Mouse (Mus musculus): ENCODE measurements around the gene Nmt1. TPM values are rescaled to one million over a fixed set of nuclear protein-coding genes. Genes with fewer than 3 reads are reported as not detected.

Gene Nmt1
- 46.9 and 50.4 TPM in 2 replicates for polyA plus RNA-seq (2016; fragmentation: Nextera tagmentation; extraction: Ambion mirVana)

- Histone ChIP-seq H3K27me3 (replicated peaks) (no peaks in the 10 kb centered on the region), H3K36me3 (peaks cover 25% of the 10 kb centered on the region), H3K9ac (peak within 1 kb of the TSS; percentile 74), H3K4me1 (replicated peaks) (peaks cover 29% of the 10 kb centered on the region), H3K27ac (ENCODE audit: poor library complexity, severe bottlenecking) (peak within 1 kb of the TSS; percentile 82), H3K4me3 (peak within 1 kb of the TSS; percentile 67), H3K4me2 (peak within 1 kb of the TSS; percentile 78), H3K9me3 (replicated peaks) (no peaks in the 10 kb centered on the region)
- ATAC-seq (ENCODE audit: insufficient number of reproducible peaks, low FRiP score) = peak; percentile 98
- under 1% methylated on average over 36 of the region's 36 CpGs for WGBS
Measured at GRCm38 (mm10) chr11:103028176-103028891, at the start of gene Nmt1, which contains the start of gene Dcakd. Nmt1 (plus strand) TSS chr11:103028190. Dcakd (minus strand) TSS chr11:103028333.

DNA sequence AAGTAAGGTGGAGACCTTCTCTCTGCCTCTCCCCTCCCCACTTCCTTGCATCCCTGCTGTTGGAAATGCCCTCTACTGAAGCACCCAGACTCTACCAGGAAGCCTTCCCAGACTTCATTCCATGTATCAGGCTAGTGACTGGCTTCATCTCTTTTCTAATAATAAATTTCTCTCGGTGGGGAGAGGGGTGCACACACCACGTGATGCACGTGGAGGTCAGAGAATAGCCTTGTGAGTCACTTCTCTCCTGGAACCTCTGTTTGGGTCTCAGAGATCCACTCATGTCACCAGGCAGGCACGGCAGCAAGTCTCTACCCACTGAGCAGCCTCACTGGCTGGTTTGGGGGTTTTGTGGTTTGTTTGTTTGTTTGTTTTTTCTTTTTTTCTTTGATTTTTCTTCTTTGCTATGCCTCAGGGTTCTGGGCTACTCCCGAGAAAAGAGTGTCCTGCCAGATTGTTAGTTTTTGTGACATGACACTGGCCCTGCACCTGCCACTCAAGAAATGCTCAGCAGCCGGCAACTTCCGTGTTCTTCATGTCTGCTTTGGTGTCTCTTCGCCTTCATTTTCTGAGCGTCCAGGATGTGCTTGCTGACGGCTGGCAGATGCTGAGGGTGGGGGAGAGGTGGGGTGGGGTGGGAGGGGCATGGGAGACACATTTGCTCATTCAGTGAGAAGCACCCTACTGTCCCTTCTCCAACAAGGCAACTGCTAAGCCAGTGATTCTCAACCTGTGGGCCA is 46.7 kb upstream of the Nmt1 start:
- H3K4me3 ChIP-seq = no peak overlapping the region
- no peak overlapping the region for H3K9ac ChIP-seq
- ATAC-seq (ENCODE audit: insufficient number of reproducible peaks, low FRiP score) = no peak
- WGBS = 52% methylated on average over 10 of the region's 10 CpGs
- H3K4me2 ChIP-seq = no peak overlapping the region
- H3K27ac ChIP-seq (ENCODE audit: poor library complexity, severe bottlenecking) = no peak overlapping the region
- peaks cover 8% of the 10 kb centered on the region for H3K27me3 ChIP-seq (replicated peaks)
- H3K36me3 ChIP-seq = no peaks in the 10 kb centered on the region
- no peaks in the 10 kb centered on the region for H3K9me3 ChIP-seq (replicated peaks)
- peaks cover 16% of the 10 kb centered on the region; the same call in 1 of the 2 replicates for H3K4me1 ChIP-seq (replicated peaks)

GRCm38 (mm10) chr11:102984086-102984485 is 43.9 kb upstream of the Nmt1 start:
- Histone ChIP-seq H3K9me3 (replicated peaks) (no peaks in the 10 kb centered on the region), H3K36me3 (no peaks in the 10 kb centered on the region), H3K27ac (ENCODE audit: poor library complexity, severe bottlenecking) (no peak overlapping the region), H3K9ac (no peak overlapping the region), H3K4me1 (replicated peaks) (0 out of 2 replicates have a peak, but pooled peaks cover 4% of the 10 kb centered on the region), H3K27me3 (replicated peaks) (peaks cover 31% of the 10 kb centered on the region), H3K4me3 (no peak overlapping the region), H3K4me2 (no peak overlapping the region)
- ATAC-seq (ENCODE audit: insufficient number of reproducible peaks, low FRiP score) = no peak
- WGBS = 81% methylated on average over 9 of the region's 9 CpGs

DNA sequence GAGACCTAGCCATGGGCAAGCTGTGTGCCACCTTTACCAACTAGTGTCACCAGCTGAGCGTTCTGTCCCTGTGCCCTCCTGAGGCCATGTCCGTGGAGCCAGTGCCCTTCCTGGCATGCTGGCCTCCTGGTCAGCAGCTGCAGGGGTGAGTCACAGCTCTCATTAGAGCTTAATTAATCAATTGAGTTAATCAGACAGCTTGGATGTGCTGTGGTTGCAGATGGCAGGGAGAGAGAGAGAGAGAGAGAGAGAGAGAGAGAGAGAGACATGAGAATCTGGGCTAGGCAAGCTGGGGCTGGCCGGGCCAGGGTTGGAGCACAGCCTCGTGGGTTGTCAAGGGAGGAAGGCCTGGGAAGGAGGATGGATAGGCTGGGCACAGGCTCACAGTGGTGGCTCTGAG is 43.4 kb upstream of the Nmt1 start:
- Histone ChIP-seq H3K9me3 (replicated peaks) (no peaks in the 10 kb centered on the region), H3K27ac (ENCODE audit: poor library complexity, severe bottlenecking) (no peak overlapping the region), H3K4me3 (no peak overlapping the region), H3K4me1 (replicated peaks) (0 out of 2 replicates have a peak, but pooled peaks cover 4% of the 10 kb centered on the region), H3K4me2 (no peak overlapping the region), H3K36me3 (no peaks in the 10 kb centered on the region), H3K9ac (no peak overlapping the region), H3K27me3 (replicated peaks) (peaks cover 36% of the 10 kb centered on the region)
- no peak for ATAC-seq (ENCODE audit: insufficient number of reproducible peaks, low FRiP score)
- 63% methylated on average over 4 of the region's 4 CpGs for WGBS

GRCm38 (mm10) chr11:102985160-102985559 is 42.8 kb upstream of the Nmt1 start:
- no peak overlapping the region for H3K4me2 ChIP-seq
- H3K4me1 ChIP-seq (replicated peaks) = peaks cover 5% of the 10 kb centered on the region; the same call in 1 of the 2 replicates
- H3K36me3 ChIP-seq = no peaks in the 10 kb centered on the region
- no peak for ATAC-seq (ENCODE audit: insufficient number of reproducible peaks, low FRiP score)
- no peaks in the 10 kb centered on the region for H3K9me3 ChIP-seq (replicated peaks)
- H3K4me3 ChIP-seq = no peak overlapping the region
- no peak overlapping the region for H3K27ac ChIP-seq (ENCODE audit: poor library complexity, severe bottlenecking)
- WGBS = 56% methylated on average over 6 of the region's 6 CpGs
- peaks cover 38% of the 10 kb centered on the region for H3K27me3 ChIP-seq (replicated peaks)
- no peak overlapping the region for H3K9ac ChIP-seq

DNA sequence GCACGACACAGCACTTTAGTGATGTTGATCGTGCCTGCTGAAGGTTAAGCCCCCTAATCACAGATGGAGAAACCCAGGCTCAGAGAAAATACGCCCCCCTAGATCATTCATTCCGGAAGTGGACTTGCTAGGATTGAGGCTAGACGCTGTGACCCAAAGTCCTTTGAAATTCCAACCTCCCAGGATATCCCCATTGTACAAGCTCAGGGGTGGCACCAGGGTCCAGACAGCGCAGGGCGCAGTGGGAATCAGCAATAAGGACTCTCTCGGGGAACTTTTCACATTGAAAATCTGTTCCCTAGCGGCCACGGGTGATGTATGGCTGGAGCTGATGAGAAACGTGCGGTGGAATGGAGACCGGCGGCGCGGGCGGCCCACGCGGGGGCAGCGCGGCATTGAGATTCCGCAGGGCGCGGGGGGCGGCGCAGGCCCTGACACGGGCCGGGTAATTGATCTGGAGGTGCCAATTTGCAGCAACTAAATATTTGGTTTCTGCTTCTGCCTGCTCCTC is 38.3 kb upstream of the Nmt1 start:
- 9% methylated on average over 28 of the region's 28 CpGs for WGBS

DNA sequence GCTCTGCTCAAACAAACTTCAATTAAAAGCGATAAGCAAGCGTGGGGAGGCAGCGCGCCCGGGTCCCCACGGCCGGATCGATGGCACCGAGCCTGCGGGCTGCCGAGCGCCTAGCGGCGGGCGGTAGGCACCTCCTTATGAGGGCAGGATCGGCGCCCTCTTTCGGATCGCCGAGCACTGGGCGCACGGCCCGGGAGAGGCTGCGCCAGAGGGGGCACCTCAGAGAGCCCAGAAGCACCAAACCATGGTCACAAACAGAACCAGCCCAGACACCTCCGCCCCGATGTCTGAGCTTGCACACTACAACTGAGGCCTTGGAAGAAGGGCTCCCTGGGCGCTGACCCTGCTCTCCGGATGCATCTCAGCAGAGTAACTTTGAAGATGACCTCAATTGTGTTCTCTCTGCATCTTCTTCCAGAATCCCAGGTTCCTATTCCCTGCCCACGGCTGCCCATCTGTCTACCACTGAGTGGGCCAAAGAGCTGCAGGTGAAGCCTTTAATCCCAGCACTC is 37.8 kb upstream of the Nmt1 start:
- peaks cover 16% of the 10 kb centered on the region for H3K4me1 ChIP-seq (replicated peaks)
- H3K4me3 ChIP-seq = peak overlapping the region; percentile 44
- ATAC-seq (ENCODE audit: insufficient number of reproducible peaks, low FRiP score) = 0 out of 2 replicates have a peak, but pooled peaks have one; percentile 30
- H3K36me3 ChIP-seq = peaks cover 15% of the 10 kb centered on the region
- peak overlapping the region; percentile 76 for H3K4me2 ChIP-seq
- no peak overlapping the region for H3K27ac ChIP-seq (ENCODE audit: poor library complexity, severe bottlenecking)
- H3K9ac ChIP-seq = peak overlapping the region; percentile 61
- WGBS = 2% methylated on average over 29 of the region's 29 CpGs
- H3K27me3 ChIP-seq (replicated peaks) = peaks cover 54% of the 10 kb centered on the region
- H3K9me3 ChIP-seq (replicated peaks) = no peaks in the 10 kb centered on the region

More for the DNA sequence above, 38.3 kb upstream of the Nmt1 start:
- H3K4me2 ChIP-seq = peak overlapping the region; percentile 76
- no peak overlapping the region for H3K27ac ChIP-seq (ENCODE audit: poor library complexity, severe bottlenecking)
- peak overlapping the region; percentile 61 for H3K9ac ChIP-seq
- no peaks in the 10 kb centered on the region for H3K9me3 ChIP-seq (replicated peaks)
- H3K4me1 ChIP-seq (replicated peaks) = peaks cover 16% of the 10 kb centered on the region
- no peak for ATAC-seq (ENCODE audit: insufficient number of reproducible peaks, low FRiP score)
- H3K4me3 ChIP-seq = peak overlapping the region; percentile 44
- peaks cover 54% of the 10 kb centered on the region for H3K27me3 ChIP-seq (replicated peaks)
- peaks cover 10% of the 10 kb centered on the region for H3K36me3 ChIP-seq

DNA sequence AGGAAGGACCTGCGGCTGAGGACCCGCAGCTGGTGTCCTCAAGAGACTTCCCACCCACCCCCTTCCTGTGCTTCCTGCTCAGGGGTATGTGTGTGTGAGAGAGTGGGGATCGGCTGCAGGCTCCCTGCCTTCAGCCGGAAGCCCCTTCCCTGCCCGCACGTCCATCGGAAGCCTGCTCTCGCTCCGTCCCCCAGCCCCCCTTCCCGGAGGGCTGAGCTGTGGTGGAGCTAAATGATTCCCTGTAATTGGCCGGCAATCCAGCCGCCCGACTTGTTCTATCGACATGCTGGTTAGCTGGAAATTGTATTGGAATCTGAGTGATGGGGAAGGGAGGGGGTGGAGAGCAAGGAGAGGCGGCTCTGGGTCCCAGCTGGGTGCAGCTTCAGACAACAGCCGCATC is 36.3 kb upstream of the Nmt1 start:
- no peak for ATAC-seq (ENCODE audit: insufficient number of reproducible peaks, low FRiP score)
- peak overlapping the region; percentile 31 for H3K4me3 ChIP-seq
- no peak overlapping the region for H3K27ac ChIP-seq (ENCODE audit: poor library complexity, severe bottlenecking)
- H3K36me3 ChIP-seq = peaks cover 30% of the 10 kb centered on the region
- H3K4me1 ChIP-seq (replicated peaks) = peaks cover 16% of the 10 kb centered on the region
- WGBS = 3% methylated on average over 16 of the region's 16 CpGs
- peaks cover 51% of the 10 kb centered on the region for H3K27me3 ChIP-seq (replicated peaks)
- no peaks in the 10 kb centered on the region for H3K9me3 ChIP-seq (replicated peaks)
- H3K4me2 ChIP-seq = peak overlapping the region; percentile 58
- H3K9ac ChIP-seq = peak overlapping the region; percentile 61

DNA sequence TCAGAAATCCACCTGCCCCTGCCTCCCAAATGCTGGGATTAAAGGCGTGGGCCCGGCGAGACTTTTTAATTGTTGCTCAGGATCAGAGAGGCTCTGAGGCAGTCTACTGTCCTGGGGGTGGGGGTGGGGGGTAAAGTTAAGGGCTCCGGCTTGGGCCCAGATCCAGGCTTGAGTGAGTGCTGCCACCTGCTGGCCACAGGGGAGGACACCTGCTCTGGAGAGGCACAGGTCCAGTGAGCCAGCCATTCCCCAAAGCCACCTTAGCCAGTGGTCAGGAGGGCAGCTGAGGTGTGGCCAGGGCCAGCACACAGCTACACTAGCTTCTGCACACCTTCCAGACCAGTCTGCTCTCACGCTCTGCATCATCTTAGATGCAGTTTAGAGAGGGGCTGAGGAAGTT is 35.0 kb upstream of the Nmt1 start:
- Histone ChIP-seq H3K36me3 (peaks cover 40% of the 10 kb centered on the region), H3K9ac (no peak overlapping the region), H3K27ac (ENCODE audit: poor library complexity, severe bottlenecking) (no peak overlapping the region), H3K27me3 (replicated peaks) (peaks cover 42% of the 10 kb centered on the region), H3K4me3 (no peak overlapping the region), H3K4me1 (replicated peaks) (peaks cover 26% of the 10 kb centered on the region), H3K4me2 (no peak overlapping the region), H3K9me3 (replicated peaks) (no peaks in the 10 kb centered on the region)
- whole genome bisulfite sequencing = 6% methylated on average over 5 of the region's 5 CpGs
- 0 out of 2 replicates have a peak, but pooled peaks have one; percentile 16 for ATAC-seq (ENCODE audit: insufficient number of reproducible peaks, low FRiP score)

DNA sequence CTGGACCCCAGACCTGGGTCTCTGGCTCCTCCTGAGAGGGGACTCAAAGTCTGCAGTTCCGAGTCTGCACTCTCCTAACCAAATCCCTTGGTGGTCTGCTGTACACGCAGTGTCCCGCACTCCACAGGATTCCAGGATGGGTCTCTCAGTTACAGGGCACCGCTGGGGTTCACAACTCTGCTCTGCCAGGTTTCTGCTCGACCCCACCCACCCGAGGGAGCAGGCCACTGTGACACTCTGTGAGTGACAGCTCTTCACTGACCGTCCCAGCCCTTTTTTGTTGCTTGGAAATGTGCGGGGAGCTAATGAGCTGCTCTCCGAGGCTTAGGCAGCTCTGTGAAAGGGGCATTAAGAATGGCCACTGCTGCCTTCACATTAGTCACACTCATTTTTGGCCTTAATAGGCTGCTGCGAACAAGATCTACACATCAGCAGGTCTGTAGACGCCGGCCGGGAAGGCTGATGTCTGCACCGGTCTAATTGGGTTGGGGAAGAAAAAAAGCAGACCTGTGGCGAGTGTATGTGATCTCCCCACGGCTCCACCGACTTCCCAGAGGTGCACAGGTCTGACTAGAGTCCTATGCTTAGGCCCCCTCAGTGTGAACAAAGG is 34.5 kb upstream of the Nmt1 start:
- Histone ChIP-seq H3K4me3 (no peak overlapping the region), H3K36me3 (peaks cover 42% of the 10 kb centered on the region), H3K9ac (no peak overlapping the region), H3K4me2 (no peak overlapping the region), H3K27ac (ENCODE audit: poor library complexity, severe bottlenecking) (no peak overlapping the region), H3K4me1 (replicated peaks) (peaks cover 32% of the 10 kb centered on the region), H3K27me3 (replicated peaks) (peaks cover 36% of the 10 kb centered on the region), H3K9me3 (replicated peaks) (no peaks in the 10 kb centered on the region)
- WGBS = 58% methylated on average over 17 of the region's 17 CpGs
- no peak for ATAC-seq (ENCODE audit: insufficient number of reproducible peaks, low FRiP score)

Data from heart, embryonic 12.5 days (tissue).